ENCODE assay signal across 27 mouse cellular contexts in the genomic region with DNA sequence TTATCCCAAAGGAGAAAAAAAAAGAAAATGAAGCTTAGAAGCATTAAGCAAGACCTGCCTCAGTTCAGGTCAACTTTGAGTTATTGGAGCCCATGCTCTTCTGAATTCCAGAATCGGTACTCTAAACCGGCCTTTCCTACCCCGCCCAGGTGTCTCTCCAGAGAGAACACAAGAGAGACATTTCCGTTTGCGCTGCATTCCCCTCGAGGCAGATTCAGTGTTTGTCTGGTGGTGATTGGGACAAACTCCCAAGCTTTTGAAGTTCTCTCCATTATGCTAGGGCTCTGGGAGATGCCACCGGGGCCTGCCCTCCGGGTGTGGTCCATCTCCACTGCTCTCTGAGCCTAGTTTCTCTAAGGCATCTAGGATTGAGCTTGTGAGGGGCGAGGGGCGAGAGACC.
"Had no signal": no experiment of that assay in that cellular context is flagged by ENCODE, and none has a peak within 500 bp of the region (broad histone marks: within the 10 kb centered on the region; RNA-seq: fewer than 3 reads in every experiment).

No protein-coding gene starts in this region.

- H3K27me3 ChIP-seq: limb, embryonic 12.5 days; limb, embryonic 13.5 days; limb, embryonic 15.5 days; liver, embryonic 12.5 days; liver, embryonic 13.5 days; liver, embryonic 15.5 days; lung, embryonic 15.5 days; megakaryocyte, embryonic 14.5 days; midbrain, embryonic 12.5 days; midbrain, embryonic 13.5 days; midbrain, embryonic 15.5 days had no signal

- H3K9ac ChIP-seq: limb, embryonic 12.5 days; limb, embryonic 13.5 days; limb, embryonic 15.5 days; liver, embryonic 12.5 days; liver, embryonic 13.5 days; liver, embryonic 14.5 days; liver, embryonic 15.5 days; liver, postnatal 0 days; lung, embryonic 14.5 days; lung, embryonic 15.5 days; midbrain, embryonic 12.5 days; midbrain, embryonic 13.5 days; midbrain, embryonic 15.5 days had no signal

- DNase-seq: left cerebral cortex, postnatal 4 days; liver; liver, embryonic 13.5 days; liver, postnatal 0 days; lung, adult 18-20 months; lung, adult 2 months; lung, embryonic 14.5 days; lung, postnatal 10 days; lung, postnatal 14 days; lung, postnatal 36 days; lung, postnatal 4 days; midbrain, embryonic 14.5 days had no signal

- H3K4me1 ChIP-seq: liver, embryonic 15.5 days; midbrain, embryonic 12.5 days; midbrain, embryonic 13.5 days; midbrain, embryonic 15.5 days had no signal

- H3K4me3 ChIP-seq: limb, embryonic 10.5 days; limb, embryonic 12.5 days; limb, embryonic 13.5 days; limb, embryonic 15.5 days; liver, embryonic 12.5 days; liver, embryonic 13.5 days; liver, embryonic 15.5 days; lung, embryonic 15.5 days; megakaryocyte, embryonic 14.5 days; midbrain, embryonic 10.5 days; midbrain, embryonic 12.5 days; midbrain, embryonic 13.5 days; midbrain, embryonic 15.5 days; myocyte had no signal

- H3K36me3 ChIP-seq: limb, embryonic 10.5 days; limb, embryonic 12.5 days; limb, embryonic 13.5 days; limb, embryonic 15.5 days; liver, embryonic 12.5 days; liver, embryonic 13.5 days; liver, embryonic 15.5 days; lung, embryonic 15.5 days; midbrain, embryonic 10.5 days; midbrain, embryonic 12.5 days; midbrain, embryonic 13.5 days; midbrain, embryonic 15.5 days had no signal

- H3K27ac ChIP-seq: limb, embryonic 10.5 days; limb, embryonic 12.5 days; limb, embryonic 13.5 days; limb, embryonic 15.5 days; liver, embryonic 12.5 days; liver, embryonic 13.5 days; liver, embryonic 14.5 days; liver, embryonic 15.5 days; lung, embryonic 15.5 days; macrophage; midbrain, embryonic 10.5 days; midbrain, embryonic 12.5 days; midbrain, embryonic 13.5 days; midbrain, embryonic 15.5 days had no signal
